Mouse (Mus musculus) neural tube, embryonic 14.5 days (tissue): Measurements from ENCODE around the gene Saysd1. TPM values are rescaled to one million over a fixed set of nuclear protein-coding genes. Genes with fewer than 3 reads are reported as not detected.

ENCODE experiments used
- ATAC-seq: fragments of 200-750 bp; cut with Nextera tagmentation; 2 replicates; pipeline ENCODE4 v1.8.0; 2017; ENCODE audit warnings: low read depth, mild to moderate bottlenecking, moderate TSS enrichment, moderate library complexity
- H3K27ac ChIP-seq: fragments of 300-500 bp; sonication (generic); 2 replicates; pipeline ENCODE4 v1.5.1; 2014; ENCODE audit warnings: low read depth, mild to moderate bottlenecking, control low read depth, low read length, moderate library complexity, mixed read lengths
- H3K27me3 ChIP-seq: fragments of 300-500 bp; sonication (generic); 2 replicates; pipeline ENCODE4 v1.6.1; 2014; ENCODE audit warnings: low read length; ENCODE audit not compliant: control insufficient read depth, insufficient read depth
- H3K36me3 ChIP-seq: fragments of 300-500 bp; sonication (generic); 2 replicates; pipeline ENCODE4 v1.6.1; 2014; ENCODE audit warnings: low read length, mixed read lengths; ENCODE audit not compliant: control insufficient read depth, insufficient read depth
- H3K4me1 ChIP-seq: fragments of 300-500 bp; sonication (generic); 2 replicates; pipeline ENCODE4 v1.6.1; 2014; ENCODE audit warnings: low read length; ENCODE audit not compliant: control insufficient read depth, insufficient read depth
- H3K4me2 ChIP-seq: fragments of 300-500 bp; sonication (generic); 2 replicates; pipeline ENCODE4 v1.6.1; 2014; ENCODE audit warnings: mild to moderate bottlenecking, low read depth, low read length, control low read depth
- H3K4me3 ChIP-seq: fragments of 300-500 bp; sonication (generic); 2 replicates; pipeline ENCODE4 v1.5.1; 2014; ENCODE audit warnings: low read depth, low read length, control low read depth, mixed read lengths
- H3K9ac ChIP-seq: fragments of 300-500 bp; sonication (generic); replicated peaks from 2 replicates; pipeline ENCODE4 v1.6.1; 2014; ENCODE audit warnings: low read depth, mild to moderate bottlenecking, control low read depth, low read length, mixed read lengths
- H3K9me3 ChIP-seq: fragments of 300-500 bp; sonication (generic); 2 replicates; pipeline ENCODE4 v1.6.1; 2016; ENCODE audit warnings: low read length; ENCODE audit not compliant: control insufficient read depth
- WGBS: fragments of 180-500 bp; shearing (Covaris S2); extraction: QIAGEN DNeasy Blood & Tissue Kit; methylation state at CpG from one replicate; pipeline ENCODE4 v1.1.7; 2014; 5-methylcytosine and 5-hydroxymethylcytosine counted together
- polyA plus RNA-seq: library from polyadenylated mRNA; unstranded; fragments of >200 nt; fragmentation: Nextera tagmentation; extraction: Ambion mirVana; gene quantifications from 2 replicates; pipeline ENCODE4 v1.2.1, GENCODE M21; 2014

Saysd1 gene
- polyA plus RNA-seq, 1 experiment from 2014 or later, result 16.0 TPM

DNA sequence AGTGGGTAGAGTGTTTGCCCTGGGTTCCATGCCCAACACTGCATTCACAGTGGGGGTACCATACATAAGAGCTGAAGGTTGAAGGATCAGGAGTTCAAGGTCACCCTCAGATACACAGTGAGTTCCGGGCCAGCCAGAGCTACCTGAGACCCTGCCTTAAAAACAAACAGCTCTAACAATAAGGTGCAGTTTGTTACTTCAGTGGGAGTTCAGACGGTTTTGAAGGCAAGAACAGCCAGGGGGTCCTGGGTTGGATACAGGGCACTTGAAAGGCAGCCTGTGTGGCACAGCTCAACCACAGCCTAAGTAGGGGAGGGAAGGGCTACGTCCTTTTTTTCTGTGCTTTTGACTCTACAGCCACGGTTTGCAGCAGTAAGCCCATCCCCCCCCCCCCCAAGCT lies 40.3 kb upstream of the Saysd1 start:
- Histone ChIP-seq H3K4me3 (no peak overlapping the region), H3K27ac (no peak overlapping the region), H3K9ac (no peak overlapping the region), H3K36me3 (no peaks in the 10 kb centered on the region), H3K4me1 (peaks cover 8% of the 10 kb centered on the region; the same call in 1 of the 2 replicates), H3K9me3 (no peaks in the 10 kb centered on the region), H3K4me2 (no peak overlapping the region), H3K27me3 (no peaks in the 10 kb centered on the region)
- WGBS, result 10% methylated on average over 4 of the region's 4 CpGs
- no peak for ATAC-seq

- H3K36me3 ChIP-seq, result no peaks in the 10 kb centered on the region
- no peak overlapping the region for H3K27ac ChIP-seq
- 77% methylated on average over 9 of the region's 9 CpGs for WGBS
- H3K9me3 ChIP-seq, result no peaks in the 10 kb centered on the region
- H3K27me3 ChIP-seq, result no peaks in the 10 kb centered on the region
- ATAC-seq, result no peak
- no peak overlapping the region for H3K4me3 ChIP-seq
- peaks cover 8% of the 10 kb centered on the region; the same call in 1 of the 2 replicates for H3K4me1 ChIP-seq
- H3K4me2 ChIP-seq, result no peak overlapping the region
- H3K9ac ChIP-seq, result no peak overlapping the region
Observed at GRCm38 (mm10) chr14:20177494-20178123, 39.3 kb upstream of the Saysd1 start.

DNA sequence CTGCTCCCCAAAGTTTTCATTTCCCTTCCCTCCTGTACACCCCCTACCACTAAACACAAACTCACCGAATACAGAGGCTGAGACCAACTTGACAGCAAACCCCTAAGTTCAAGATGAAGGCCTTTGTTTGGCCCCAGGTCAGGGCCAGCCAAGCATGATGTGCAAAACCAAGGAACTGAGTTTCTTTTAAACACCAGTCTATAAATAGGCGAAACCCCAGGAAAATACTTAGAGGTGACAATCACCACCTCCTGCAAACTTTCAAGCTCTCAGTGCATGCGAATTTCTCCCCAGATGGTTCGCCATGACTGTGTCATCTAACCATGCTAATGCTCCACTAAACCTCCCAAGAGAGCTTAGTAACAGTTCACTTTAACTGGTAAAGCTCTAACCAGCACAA lies 37.4 kb upstream of the Saysd1 start:
- Histone ChIP-seq H3K27me3 (no peaks in the 10 kb centered on the region), H3K36me3 (no peaks in the 10 kb centered on the region), H3K9ac (no peak overlapping the region), H3K4me1 (peaks cover 3% of the 10 kb centered on the region; the same call in 1 of the 2 replicates), H3K4me2 (no peak overlapping the region), H3K9me3 (no peaks in the 10 kb centered on the region), H3K4me3 (no peak overlapping the region), H3K27ac (no peak overlapping the region)
- 91% methylated on average over 4 of the region's 4 CpGs for WGBS
- no peak for ATAC-seq

- no peaks in the 10 kb centered on the region for H3K36me3 ChIP-seq
- no peak overlapping the region for H3K4me3 ChIP-seq
- H3K27ac ChIP-seq, result no peak overlapping the region
- H3K4me1 ChIP-seq, result no peaks in the 10 kb centered on the region
- no peaks in the 10 kb centered on the region for H3K9me3 ChIP-seq
- no peak for ATAC-seq
- H3K27me3 ChIP-seq, result no peaks in the 10 kb centered on the region
- no peak overlapping the region for H3K9ac ChIP-seq
- 93% methylated on average over 7 of the region's 7 CpGs for WGBS
- no peak overlapping the region for H3K4me2 ChIP-seq
Observed at GRCm38 (mm10) chr14:20175114-20175513, 36.8 kb upstream of the Saysd1 start.

DNA sequence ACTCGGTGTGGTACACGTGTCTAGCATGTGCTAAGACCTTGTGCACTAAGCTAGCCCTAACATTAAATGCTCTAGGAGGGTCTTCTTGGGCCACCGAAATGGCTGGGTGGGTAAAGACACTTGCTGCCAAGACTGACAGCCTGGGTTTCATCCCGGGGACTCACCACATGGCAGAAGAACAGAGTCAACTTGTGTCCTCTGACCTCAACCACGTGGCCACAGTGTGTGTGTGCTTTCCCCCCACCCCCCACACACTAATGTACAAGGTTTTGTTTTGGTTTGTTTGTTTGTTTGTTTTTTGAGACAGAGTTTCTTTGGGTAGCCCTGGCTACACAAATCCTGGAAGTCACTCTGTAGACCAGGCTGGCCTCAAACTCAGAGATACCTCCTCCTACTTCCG lies 36.4 kb upstream of the Saysd1 start:
- 86% methylated on average over 6 of the region's 6 CpGs for WGBS

DNA sequence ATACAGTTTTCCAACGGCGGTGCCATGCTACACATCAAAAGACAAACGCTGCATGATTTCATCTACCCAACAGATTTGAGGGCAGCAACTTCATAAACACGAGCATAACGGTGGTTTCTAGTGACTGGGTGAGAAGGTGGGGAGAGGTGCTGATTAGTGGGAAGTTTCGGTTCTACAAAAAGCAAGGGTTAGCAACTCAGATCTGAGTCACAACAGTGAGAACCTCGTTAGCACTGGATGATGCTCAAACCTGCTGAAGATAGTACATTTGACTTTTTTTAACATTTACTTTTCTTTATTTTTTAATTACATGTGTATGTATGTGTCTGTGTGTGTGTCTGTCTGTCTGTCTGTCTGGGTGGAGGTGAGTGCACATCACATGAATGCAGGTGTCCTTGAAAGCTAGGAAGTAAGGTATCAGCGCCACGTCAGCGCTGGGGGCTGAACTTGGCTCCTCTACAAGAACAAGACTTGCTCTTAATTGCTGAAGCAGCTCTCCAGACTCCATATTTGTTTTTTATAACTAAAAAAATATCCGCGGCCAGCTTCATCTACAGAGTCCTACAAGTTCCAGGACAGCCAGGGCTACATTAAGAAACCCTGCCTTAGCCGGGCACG lies 35.6 kb upstream of the Saysd1 start:
- no peak overlapping the region for H3K4me3 ChIP-seq
- no peak overlapping the region for H3K9ac ChIP-seq
- no peak overlapping the region for H3K4me2 ChIP-seq
- H3K27me3 ChIP-seq, result no peaks in the 10 kb centered on the region
- no peak for ATAC-seq
- H3K27ac ChIP-seq, result no peak overlapping the region
- H3K4me1 ChIP-seq, result no peaks in the 10 kb centered on the region
- WGBS, result 95% methylated on average over 14 of the region's 14 CpGs
- H3K36me3 ChIP-seq, result no peaks in the 10 kb centered on the region
- H3K9me3 ChIP-seq, result no peaks in the 10 kb centered on the region

More for the DNA sequence above, 36.4 kb upstream of the Saysd1 start:
- H3K27ac ChIP-seq, result no peak overlapping the region
- no peak overlapping the region for H3K9ac ChIP-seq
- ATAC-seq, result no peak
- no peak overlapping the region for H3K4me2 ChIP-seq
- H3K9me3 ChIP-seq, result no peaks in the 10 kb centered on the region
- no peaks in the 10 kb centered on the region for H3K36me3 ChIP-seq
- H3K4me3 ChIP-seq, result no peak overlapping the region
- H3K4me1 ChIP-seq, result no peaks in the 10 kb centered on the region
- no peaks in the 10 kb centered on the region for H3K27me3 ChIP-seq

DNA sequence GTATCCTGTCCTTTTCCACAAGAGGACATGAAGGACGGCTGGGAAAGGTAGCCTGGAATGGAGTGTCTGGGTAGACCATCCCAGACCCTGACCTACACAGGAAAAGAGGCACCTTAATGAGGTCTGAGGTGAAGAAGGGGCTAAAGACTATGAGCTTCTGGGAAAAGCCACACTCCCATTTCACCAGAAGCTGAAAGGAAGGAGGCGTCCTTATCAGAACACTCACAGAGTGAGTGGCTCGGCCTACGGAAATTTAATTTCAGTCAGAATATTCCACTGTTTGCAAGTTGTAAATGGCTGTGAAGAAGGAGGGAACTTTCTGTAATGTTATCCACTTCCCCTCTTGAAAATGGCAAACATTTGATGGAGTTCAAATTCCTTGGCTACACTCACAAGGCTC lies 34.6 kb upstream of the Saysd1 start:
- 88% methylated on average over 4 of the region's 4 CpGs for WGBS
- Histone ChIP-seq H3K36me3 (no peaks in the 10 kb centered on the region), H3K9ac (no peak overlapping the region), H3K4me1 (no peaks in the 10 kb centered on the region), H3K4me2 (no peak overlapping the region), H3K27me3 (no peaks in the 10 kb centered on the region), H3K27ac (no peak overlapping the region), H3K9me3 (no peaks in the 10 kb centered on the region), H3K4me3 (no peak overlapping the region)
- no peak for ATAC-seq

- ATAC-seq, result no peak
- Histone ChIP-seq H3K27me3 (no peaks in the 10 kb centered on the region), H3K4me1 (no peaks in the 10 kb centered on the region), H3K36me3 (no peaks in the 10 kb centered on the region), H3K9me3 (no peaks in the 10 kb centered on the region), H3K4me3 (no peak overlapping the region), H3K4me2 (no peak overlapping the region), H3K27ac (no peak overlapping the region), H3K9ac (no peak overlapping the region)
- WGBS, result 73% methylated on average over 5 of the region's 5 CpGs
Observed at GRCm38 (mm10) chr14:20172509-20172908, 34.2 kb upstream of the Saysd1 start.

DNA sequence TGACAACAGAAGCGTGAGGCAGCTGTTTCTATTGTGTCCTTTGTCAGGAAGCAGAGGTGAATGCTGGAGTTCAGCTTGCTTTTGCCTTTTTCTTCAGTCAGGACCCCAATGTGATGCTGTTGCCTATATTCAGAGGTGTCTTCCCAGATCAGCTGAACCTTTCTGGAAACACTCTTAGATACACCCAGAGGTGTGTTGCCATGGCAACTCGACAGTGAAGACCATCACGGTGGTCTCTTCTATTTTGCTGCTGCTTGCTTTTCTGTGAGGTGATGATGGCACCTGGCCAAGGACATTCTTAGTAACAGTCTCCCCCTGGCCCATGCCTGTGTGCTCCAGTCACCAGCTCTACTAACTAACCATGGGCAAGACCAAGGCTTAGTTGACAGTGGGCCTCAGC lies 33.5 kb upstream of the Saysd1 start:
- Histone ChIP-seq H3K4me2 (no peak overlapping the region), H3K9me3 (no peaks in the 10 kb centered on the region), H3K27ac (no peak overlapping the region), H3K4me3 (no peak overlapping the region), H3K36me3 (no peaks in the 10 kb centered on the region), H3K9ac (no peak overlapping the region), H3K4me1 (no peaks in the 10 kb centered on the region), H3K27me3 (no peaks in the 10 kb centered on the region)
- WGBS, result 74% methylated on average over 3 of the region's 3 CpGs
- ATAC-seq, result no peak
